Mouse (Mus musculus) adrenal gland, adult (tissue): ENCODE results near the gene Gm13306.
"Not testable (repeated sequence)": the region's sequence is repeated elsewhere in the genome, so short reads cannot be mapped to it uniquely, and the experiment has no call there.

Experiments used
- DNase-seq, 2 experiments: peaks; one replicate each; pipeline ENCODE4 v3.0.0; 2022 to 2023; ENCODE audit warnings: low spot score in 1 of 2; ENCODE audit not compliant: inconsistent age in 2 of 2

Gm13306 gene

DNA sequence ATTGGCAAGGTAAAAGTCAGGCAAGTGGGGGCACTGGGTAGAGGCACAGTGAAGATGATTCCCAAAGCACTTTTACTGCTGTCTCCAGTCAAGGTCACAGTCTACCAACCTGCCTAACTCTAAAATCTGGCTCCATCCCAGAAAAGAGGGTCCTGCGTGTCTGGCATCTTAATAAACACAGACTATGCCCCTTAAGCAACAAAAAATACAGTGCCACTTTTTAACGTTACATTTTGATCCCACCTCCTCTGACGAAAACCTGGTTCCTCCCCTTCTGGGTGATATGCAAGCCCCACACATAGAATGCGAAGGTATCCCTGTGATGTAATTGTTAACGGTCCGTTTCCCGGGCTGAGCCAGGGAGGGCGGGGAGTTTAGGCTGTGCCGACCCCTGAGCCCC is at the start of gene Gm13306:
Gene Gm13306 (plus strand): TSS at position 301 of the 400 bp plus-strand sequence.
- not testable (repeated sequence) for DNase-seq

DNA sequence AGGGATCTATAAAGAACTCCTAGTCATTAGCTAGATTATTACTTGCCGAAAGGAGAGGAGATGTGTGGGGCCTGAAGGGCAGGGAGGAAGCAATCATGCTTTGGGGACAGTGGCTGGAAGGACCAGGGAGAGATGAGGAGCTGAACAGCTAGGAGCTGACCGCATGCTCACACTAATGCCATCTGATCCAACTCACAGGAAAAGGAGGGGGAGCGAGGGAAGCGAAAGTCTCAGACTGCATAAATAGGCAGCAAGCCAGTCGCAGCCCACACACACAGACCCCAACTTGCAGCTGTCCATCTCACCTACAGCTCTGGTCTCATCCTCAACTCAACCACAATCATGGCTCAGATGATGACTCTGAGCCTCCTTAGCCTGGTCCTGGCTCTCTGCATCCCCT is 38.7 kb upstream of the Gm13306 start, which contains the start of gene Gm13304:
Gene Gm13304 (plus strand): TSS at position 301 of the 400 bp plus-strand sequence.
- not testable (repeated sequence) for DNase-seq

DNA sequence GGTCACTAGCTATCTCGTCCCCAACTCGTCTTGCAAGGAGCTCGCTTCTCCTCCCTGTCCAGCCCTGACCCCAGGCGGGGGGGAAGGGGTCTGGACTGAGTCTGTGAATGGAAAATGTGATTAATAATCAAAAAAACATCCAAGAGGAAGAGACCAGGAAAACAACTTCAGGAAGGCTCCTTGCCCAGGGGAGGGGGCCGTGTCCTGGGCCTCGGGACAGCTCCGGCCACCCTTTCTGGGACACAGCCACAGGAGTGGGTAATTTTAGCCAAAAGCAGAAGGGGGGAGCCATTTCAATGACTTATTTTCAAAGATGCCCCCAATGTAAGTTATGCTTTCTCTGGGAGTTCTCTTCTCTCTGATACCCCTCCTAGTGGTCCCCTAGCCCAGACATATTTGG is 15.3 kb downstream of the Gm13306 start, which contains the start of gene Gm13305:
Gene Gm13305 (minus strand): TSS at position 101 of the 400 bp plus-strand sequence.
- DNase-seq, result not testable (repeated sequence)

GRCm38 (mm10) chr4:42178243-42178642 is 25.0 kb downstream of the Gm13306 start:
- not testable (repeated sequence) for DNase-seq

- DNase-seq, result not testable (repeated sequence)
These were observed 30.3 kb downstream of the Gm13306 start for GRCm38 (mm10) chr4:42183234-42184197.

DNA sequence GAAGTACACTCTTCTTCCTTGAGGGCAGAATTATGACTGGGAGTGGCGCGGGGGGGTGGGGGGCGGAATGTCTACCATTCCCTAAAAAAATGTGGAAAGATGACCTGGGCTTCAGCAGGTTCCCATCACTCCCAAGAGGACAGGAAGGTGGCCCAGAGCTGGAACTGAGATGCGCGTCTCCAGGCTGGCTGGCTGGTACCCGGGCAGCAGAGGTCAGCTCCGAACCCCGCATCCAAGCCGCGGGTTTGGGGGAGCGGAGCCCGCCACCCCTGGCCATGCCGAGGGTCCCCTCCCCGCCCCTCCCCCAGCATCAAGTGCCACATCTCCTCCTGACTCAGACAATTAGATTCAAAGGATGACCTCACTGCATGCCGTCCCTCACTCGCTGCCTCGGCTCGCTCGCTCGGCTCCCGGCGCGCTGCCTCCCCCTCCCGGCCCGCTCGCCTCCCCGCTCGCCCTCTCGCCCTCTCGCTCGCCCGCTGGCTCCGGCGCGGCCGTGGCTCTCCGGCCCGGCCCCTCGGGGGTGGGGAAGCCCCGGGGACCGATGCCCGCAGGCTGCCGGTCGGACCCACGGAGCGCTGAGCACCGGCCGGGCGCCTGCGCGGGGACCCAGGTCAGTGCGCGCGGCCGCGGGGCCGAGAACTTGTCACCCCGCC is 31.2 kb downstream of the Gm13306 start:
- DNase-seq, result not testable (repeated sequence)

- DNase-seq, result not testable (repeated sequence)
These were observed 31.7 kb downstream of the Gm13306 start for GRCm38 (mm10) chr4:42184980-42185372.
